In the genomic region with DNA sequence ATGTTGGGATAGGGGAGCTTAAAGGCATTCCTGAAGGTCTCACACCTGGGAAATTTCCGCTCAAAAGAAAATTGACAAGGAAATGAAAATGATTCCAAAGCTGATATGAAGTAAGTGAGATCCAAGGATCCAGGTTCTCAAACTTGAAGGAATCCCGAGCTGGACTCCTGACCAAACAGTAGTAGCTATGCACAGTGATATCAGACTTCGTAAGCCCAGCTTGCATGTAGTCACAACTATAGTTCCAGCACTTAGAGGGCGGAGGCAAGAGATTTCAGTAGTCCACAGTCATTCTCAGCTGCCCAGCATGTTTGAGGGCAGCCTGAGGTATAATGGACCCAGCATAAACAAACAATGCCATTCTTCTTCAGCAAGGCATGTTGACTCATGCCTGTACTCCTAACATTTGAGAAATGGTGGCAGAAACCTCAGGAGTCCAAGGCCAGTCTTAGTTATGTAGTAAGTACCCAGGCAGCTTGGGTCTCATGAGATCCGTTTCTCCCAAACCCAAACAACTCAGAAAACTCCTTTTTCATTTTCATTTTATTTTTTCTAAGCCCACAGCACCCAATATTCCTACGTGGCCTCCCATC, we compare ENCODE assay signal across 15 mouse cellular contexts. TPM values are rescaled to one million over a fixed set of nuclear protein-coding genes. Genes with fewer than 3 reads are reported as not detected.
DNase-seq lines count a peak whose midpoint lies in the region; ATAC-seq lines count a peak whose summit lies in the region.
"Had no signal": no experiment of that assay in that cellular context is flagged by ENCODE, and none has a peak within 500 bp of the region (broad histone marks: within the 10 kb centered on the region; RNA-seq: fewer than 3 reads in every experiment).

No protein-coding gene starts in this region.

- 87% methylated on average over 6 of the region's 6 CpGs for WGBS in hindbrain, embryonic 14.5 days
- 90% methylated on average over 6 of the region's 6 CpGs for WGBS in hindbrain, embryonic 16.5 days
- 87% methylated on average over 6 of the region's 6 CpGs for WGBS in embryonic facial prominence, embryonic 11.5 days
- 89% methylated on average over 6 of the region's 6 CpGs for WGBS in limb, embryonic 13.5 days

- H3K4me2 ChIP-seq in hindbrain, embryonic 14.5 days (replicated peaks) = no peak overlapping the region
- H3K4me2 ChIP-seq in hindbrain, embryonic 16.5 days (ENCODE audit: low read length) = no peak overlapping the region
- H3K4me2 ChIP-seq in embryonic facial prominence, embryonic 11.5 days (ENCODE audit: low read depth, low read length) = no peak overlapping the region
- H3K4me2 ChIP-seq in limb, embryonic 13.5 days (replicated peaks) = peak overlapping the region; percentile 65

- no peaks in the 10 kb centered on the region for H3K9me3 ChIP-seq in hindbrain, embryonic 14.5 days (ENCODE audit: control insufficient read depth, low read length)
- no peaks in the 10 kb centered on the region for H3K9me3 ChIP-seq in hindbrain, embryonic 16.5 days (ENCODE audit: control insufficient read depth, low read length)
- H3K9me3 ChIP-seq in embryonic facial prominence, embryonic 11.5 days (replicated peaks; ENCODE audit: control insufficient read depth, low read length) = no peaks in the 10 kb centered on the region
- H3K9me3 ChIP-seq in limb, embryonic 13.5 days = no peaks in the 10 kb centered on the region

- no peaks in the 10 kb centered on the region for H3K27me3 ChIP-seq in hindbrain, embryonic 14.5 days (ENCODE audit: control insufficient read depth, insufficient read depth, low read length)
- no peaks in the 10 kb centered on the region for H3K27me3 ChIP-seq in hindbrain, embryonic 16.5 days (replicated peaks; ENCODE audit: control insufficient read depth, insufficient read depth, low read length)
- no peaks in the 10 kb centered on the region for H3K27me3 ChIP-seq in embryonic facial prominence, embryonic 11.5 days (ENCODE audit: control insufficient read depth, insufficient read depth, low read length)
- no peaks in the 10 kb centered on the region for H3K27me3 ChIP-seq in limb, embryonic 13.5 days

- no peak overlapping the region for H3K4me3 ChIP-seq in hindbrain, embryonic 14.5 days (replicated peaks; ENCODE audit: low read length)
- H3K4me3 ChIP-seq in hindbrain, embryonic 16.5 days (ENCODE audit: low read length) = no peak overlapping the region
- no peak overlapping the region for H3K4me3 ChIP-seq in embryonic facial prominence, embryonic 11.5 days (ENCODE audit: low read depth, low read length)
- H3K4me3 ChIP-seq in limb, embryonic 13.5 days = peak overlapping the region; percentile 51; the same call in 1 of the 2 replicates
- H3K4me3 ChIP-seq: gastrocnemius, adult 2 months had no signal

- intact Hi-C loops in left cerebral cortex, postnatal 10 days (cut with DNase I) = loop anchor here (5.0 kb wide), 2 partner anchors 60 to 100 kb away; partner anchors contain the start of genes Hist1h1e, Hist1h2be and Hist1h4d

- H3K4me1 ChIP-seq in hindbrain, embryonic 14.5 days (replicated peaks; ENCODE audit: control insufficient read depth, insufficient read depth, low read length) = peaks cover 18% of the 10 kb centered on the region
- H3K4me1 ChIP-seq in hindbrain, embryonic 16.5 days (ENCODE audit: control insufficient read depth, insufficient read depth, low read depth, low read length) = peaks cover 12% of the 10 kb centered on the region
- no peaks in the 10 kb centered on the region for H3K4me1 ChIP-seq in embryonic facial prominence, embryonic 11.5 days (ENCODE audit: control insufficient read depth, insufficient read depth, low read length)
- H3K4me1 ChIP-seq in limb, embryonic 13.5 days = peaks cover 18% of the 10 kb centered on the region

- no peaks in the 10 kb centered on the region for H3K36me3 ChIP-seq in hindbrain, embryonic 14.5 days (replicated peaks; ENCODE audit: control insufficient read depth, insufficient read depth)
- H3K36me3 ChIP-seq in hindbrain, embryonic 16.5 days (ENCODE audit: control insufficient read depth, insufficient read depth, low read length) = no peaks in the 10 kb centered on the region
- H3K36me3 ChIP-seq in embryonic facial prominence, embryonic 11.5 days (replicated peaks; ENCODE audit: control insufficient read depth, insufficient read depth, low read depth, low read length) = no peaks in the 10 kb centered on the region
- H3K36me3 ChIP-seq in limb, embryonic 13.5 days = no peaks in the 10 kb centered on the region

- no peak for DNase-seq in hindbrain, embryonic 14.5 days (ENCODE audit: low spot score)
- DNase-seq in 416B (ENCODE audit: low read depth) = peak; percentile 57
- DNase-seq in embryonic facial prominence, embryonic 11.5 days (ENCODE audit: low spot score) = peak; percentile 12
- DNase-seq in left cerebral cortex, postnatal 10 days (ENCODE audit: extremely low spot score in 1 of 2, low spot score in 2 of 2) = no peak
- DNase-seq in cerebellum, adult 9-11 months = no peak
- DNase-seq in adrenal gland, postnatal 4 days (ENCODE audit: low spot score in 2 of 2) = no peak
- DNase-seq: adrenal gland, adult 2 months; cerebellum, adult 8-10 months; gastrocnemius, adult 2 months; heart, postnatal 36 days; kidney, postnatal 4 days; thymus, adult 2 months had no signal

- peak overlapping the region; percentile 51; the same call in 1 of the 2 replicates for H3K9ac ChIP-seq in hindbrain, embryonic 14.5 days
- no peak overlapping the region for H3K9ac ChIP-seq in hindbrain, embryonic 16.5 days (ENCODE audit: low read depth, low read length)
- no peak overlapping the region for H3K9ac ChIP-seq in embryonic facial prominence, embryonic 11.5 days (replicated peaks; ENCODE audit: low read length)
- H3K9ac ChIP-seq in limb, embryonic 13.5 days = peak overlapping the region; percentile 73

- no peak for ATAC-seq in hindbrain, embryonic 14.5 days (ENCODE audit: low FRiP score)
- ATAC-seq in hindbrain, embryonic 16.5 days = no peak
- no peak for ATAC-seq in embryonic facial prominence, embryonic 11.5 days (replicated peaks; ENCODE audit: insufficient number of reproducible peaks, low FRiP score, low TSS enrichment, low read depth)
- no peak for ATAC-seq in limb, embryonic 13.5 days (ENCODE audit: low FRiP score, low read depth)

- H3K27ac ChIP-seq in hindbrain, embryonic 14.5 days = no peak overlapping the region
- no peak overlapping the region for H3K27ac ChIP-seq in hindbrain, embryonic 16.5 days (ENCODE audit: low read depth, low read length)
- H3K27ac ChIP-seq in embryonic facial prominence, embryonic 11.5 days (replicated peaks; ENCODE audit: low read depth, low read length) = no peak overlapping the region
- 0 out of 2 replicates have a peak overlapping the region, but pooled peaks have one; percentile 92 for H3K27ac ChIP-seq in limb, embryonic 13.5 days
- H3K27ac ChIP-seq: gastrocnemius, adult 2 months had no signal

RNA-seq across cellular contexts. Expression of gene Hist1h2ac, which starts 1.7 kb away (rescaled TPM):
- polyA plus RNA-seq in hindbrain, embryonic 14.5 days (2014; fragmentation: Nextera tagmentation; extraction: Ambion mirVana) = 0.26 and 0.27 TPM in 2 replicates
- 0.26 and 0.30 TPM in 2 replicates for polyA plus RNA-seq in hindbrain, embryonic 16.5 days (2015; fragmentation: Nextera tagmentation; extraction: Ambion mirVana)
- 1.4 and 2.2 TPM in 2 replicates for polyA plus RNA-seq in embryonic facial prominence, embryonic 11.5 days (2014; fragmentation: Nextera tagmentation; extraction: Ambion mirVana)
- 1.00 and 1.3 TPM in 2 replicates for polyA plus RNA-seq in limb, embryonic 13.5 days (2015; fragmentation: Nextera tagmentation; extraction: Ambion mirVana)
- 1 to 10 TPM; 2.4 to 2.9 TPM for total RNA-seq in left cerebral cortex, postnatal 10 days (2021)
- total RNA-seq in adrenal gland, postnatal 4 days (2021) = 10 to 100 TPM; 13.0 to 15.5 TPM

RNA-seq across cellular contexts. Expression of gene Hist1h2bc, which starts 1.9 kb away (rescaled TPM):
- polyA plus RNA-seq in hindbrain, embryonic 14.5 days (2014; fragmentation: Nextera tagmentation; extraction: Ambion mirVana) = 14.5 and 15.1 TPM in 2 replicates
- polyA plus RNA-seq in hindbrain, embryonic 16.5 days (2015; fragmentation: Nextera tagmentation; extraction: Ambion mirVana) = 20.4 and 24.8 TPM in 2 replicates
- 25.1 and 27.3 TPM in 2 replicates for polyA plus RNA-seq in embryonic facial prominence, embryonic 11.5 days (2014; fragmentation: Nextera tagmentation; extraction: Ambion mirVana)
- 35.3 and 35.7 TPM in 2 replicates for polyA plus RNA-seq in limb, embryonic 13.5 days (2015; fragmentation: Nextera tagmentation; extraction: Ambion mirVana)
- total RNA-seq in left cerebral cortex, postnatal 10 days (2021) = 10 to 100 TPM; 17.4 to 21.2 TPM
- total RNA-seq in adrenal gland, postnatal 4 days (2021) = 10 to 100 TPM; 92.5 to 95.2 TPM

RNA-seq across cellular contexts. Expression of gene Hist1h1t, which starts 13.5 kb away (rescaled TPM):
- not detected in 2 replicates for polyA plus RNA-seq in hindbrain, embryonic 14.5 days (2014; fragmentation: Nextera tagmentation; extraction: Ambion mirVana)
- polyA plus RNA-seq in hindbrain, embryonic 16.5 days (2015; fragmentation: Nextera tagmentation; extraction: Ambion mirVana) = not detected in 2 replicates
- not detected in 2 replicates for polyA plus RNA-seq in embryonic facial prominence, embryonic 11.5 days (2014; fragmentation: Nextera tagmentation; extraction: Ambion mirVana)
- polyA plus RNA-seq in limb, embryonic 13.5 days (2015; fragmentation: Nextera tagmentation; extraction: Ambion mirVana) = 0.36 and 0.43 TPM in 2 replicates
- total RNA-seq in left cerebral cortex, postnatal 10 days (2021) = not detected
- 1 to 10 TPM; 1.8 to 2.2 TPM for total RNA-seq in adrenal gland, postnatal 4 days (2021)
- total RNA-seq: adrenal gland, adult 2 months; gastrocnemius, adult 2 months; heart, postnatal 36 days; liver, adult 2 months had no signal
- polyA plus RNA-seq: adrenal gland, adult 2 months; liver, adult 2 months had no signal

RNA-seq across cellular contexts. Expression of gene Hist1h4c, which starts 16.2 kb away (rescaled TPM):
- polyA plus RNA-seq in hindbrain, embryonic 14.5 days (2014; fragmentation: Nextera tagmentation; extraction: Ambion mirVana) = 3.0 and 3.5 TPM in 2 replicates
- 2.0 and 2.5 TPM in 2 replicates for polyA plus RNA-seq in hindbrain, embryonic 16.5 days (2015; fragmentation: Nextera tagmentation; extraction: Ambion mirVana)
- 6.1 TPM in 2 replicates for polyA plus RNA-seq in embryonic facial prominence, embryonic 11.5 days (2014; fragmentation: Nextera tagmentation; extraction: Ambion mirVana)
- 9.0 and 10.3 TPM in 2 replicates for polyA plus RNA-seq in limb, embryonic 13.5 days (2015; fragmentation: Nextera tagmentation; extraction: Ambion mirVana)
- total RNA-seq in left cerebral cortex, postnatal 10 days (2021) = 100 to 1,000 TPM in 1 of 2 experiments, 10 to 100 TPM in 1; 94.0 to 104 TPM
- 100 to 1,000 TPM; 220 to 275 TPM for total RNA-seq in adrenal gland, postnatal 4 days (2021)

RNA-seq across cellular contexts. Expression of gene Hfe, which starts 28.6 kb away (rescaled TPM):
- 4.8 and 7.0 TPM in 2 replicates for polyA plus RNA-seq in hindbrain, embryonic 14.5 days (2014; fragmentation: Nextera tagmentation; extraction: Ambion mirVana)
- 5.4 and 6.7 TPM in 2 replicates for polyA plus RNA-seq in hindbrain, embryonic 16.5 days (2015; fragmentation: Nextera tagmentation; extraction: Ambion mirVana)
- polyA plus RNA-seq in embryonic facial prominence, embryonic 11.5 days (2014; fragmentation: Nextera tagmentation; extraction: Ambion mirVana) = 4.3 and 4.6 TPM in 2 replicates
- polyA plus RNA-seq in limb, embryonic 13.5 days (2015; fragmentation: Nextera tagmentation; extraction: Ambion mirVana) = 5.2 and 5.5 TPM in 2 replicates
- total RNA-seq in left cerebral cortex, postnatal 10 days (2021) = 1 to 10 TPM; 2.0 to 2.5 TPM
- total RNA-seq in adrenal gland, postnatal 4 days (2021) = 10 to 100 TPM; 24.4 to 26.7 TPM

Comparison
In these comparisons a context has a peak if more than half of its experiments do, and no peak if none do; other contexts are left out.
1. H3K9ac ChIP-seq: peak in hindbrain, embryonic 14.5 days (single experiment) and limb, embryonic 13.5 days (single experiment); none in hindbrain, embryonic 16.5 days (single experiment) and embryonic facial prominence, embryonic 11.5 days (single experiment).
2. DNase-seq: peak in 416B (single experiment) and embryonic facial prominence, embryonic 11.5 days (single experiment); none in hindbrain, embryonic 14.5 days (single experiment), left cerebral cortex, postnatal 10 days (0 of 2), cerebellum, adult 9-11 months (single experiment) and adrenal gland, postnatal 4 days (0 of 2).